Mouse (Mus musculus) C2C12 (cell line): ENCODE measurements around the gene Lcn12.

ENCODE experiments used
- CTCF ChIP-seq: IDR thresholded peaks from one replicate; pipeline ENCODE4 v1.5.1; 2011; ENCODE audit not compliant: control insufficient read depth, insufficient read depth, insufficient read length
- MAX ChIP-seq: IDR thresholded peaks from one replicate; pipeline ENCODE4 v1.6.1; 2011; ENCODE audit warnings: mild to moderate bottlenecking, control low read depth

GRCm38 (mm10) chr2:25526510-25527302 lies 33.0 kb upstream of the Lcn12 start:
- TF ChIP-seq CTCF (no peak), MAX (no peak)
